Mouse (Mus musculus) spleen, adult 2 months (tissue): ENCODE measurements around the gene Mapk8ip2. TPM values are rescaled to one million over a fixed set of nuclear protein-coding genes. Genes with fewer than 3 reads are reported as not detected.

Experiments used
- DNase-seq, 2 experiments: peaks; one replicate each; pipeline versions ENCODE4 v3.0.0 to v3.0.0-alpha.2; 2012 to 2021; ENCODE audit warnings: low spot score in 2 of 2, low read depth in 1 of 2
- H3K27ac ChIP-seq: fragments of 200-500 bp; 2 replicates; pipeline ENCODE4 v1.5.1; 2012; ENCODE audit warnings: low read length, inconsistent platforms; ENCODE audit not compliant: insufficient read depth
- H3K27me3 ChIP-seq: fragments of 200-500 bp; 2 replicates; pipeline ENCODE4 v1.6.1; 2012; ENCODE audit warnings: mild to moderate bottlenecking, moderate library complexity, low read length, inconsistent platforms; ENCODE audit not compliant: control insufficient read depth, insufficient read depth
- H3K36me3 ChIP-seq: fragments of 200-500 bp; 2 replicates; pipeline ENCODE4 v1.6.1; 2012; ENCODE audit warnings: mild to moderate bottlenecking, low read length, inconsistent platforms; ENCODE audit not compliant: control insufficient read depth, insufficient read depth
- H3K4me1 ChIP-seq: fragments of 200-500 bp; 2 replicates; pipeline ENCODE4 v1.6.1; 2011; ENCODE audit warnings: inconsistent platforms; ENCODE audit not compliant: control insufficient read depth, insufficient read depth, insufficient read length
- H3K4me3 ChIP-seq: fragments of 200-500 bp; 2 replicates; pipeline ENCODE4 v1.5.1; 2011; ENCODE audit warnings: mild to moderate bottlenecking, inconsistent platforms; ENCODE audit not compliant: insufficient read depth, insufficient read length; ENCODE audit errors: extremely low read depth
- CTCF ChIP-seq: fragments of 200-500 bp; IDR thresholded peaks from 2 replicates; pipeline ENCODE4 v1.5.1; 2011; ENCODE audit warnings: mild to moderate bottlenecking, inconsistent platforms; ENCODE audit not compliant: insufficient read depth, insufficient read length, insufficient replicate concordance; ENCODE audit errors: extremely low read depth
- POLR2A ChIP-seq: fragments of 200-500 bp; IDR thresholded peaks from 2 replicates; pipeline ENCODE4 v1.6.1; 2011; ENCODE audit warnings: low read depth, low read length, inconsistent platforms
- WGBS: fragments of 180-500 bp; shearing (Covaris S2); methylation state at CpG from one replicate; pipeline ENCODE4 v1.1.7; 2018; 5-methylcytosine and 5-hydroxymethylcytosine counted together
- polyA plus RNA-seq: library from polyadenylated mRNA; depleted of rRNA; stranded (reverse); fragments of >200 nt; gene quantifications from 2 replicates; pipeline ENCODE4 v1.2.3, GENCODE M21; 2012

Mapk8ip2 gene
- polyA plus RNA-seq, 1 experiment, result 0.02 TPM

DNA sequence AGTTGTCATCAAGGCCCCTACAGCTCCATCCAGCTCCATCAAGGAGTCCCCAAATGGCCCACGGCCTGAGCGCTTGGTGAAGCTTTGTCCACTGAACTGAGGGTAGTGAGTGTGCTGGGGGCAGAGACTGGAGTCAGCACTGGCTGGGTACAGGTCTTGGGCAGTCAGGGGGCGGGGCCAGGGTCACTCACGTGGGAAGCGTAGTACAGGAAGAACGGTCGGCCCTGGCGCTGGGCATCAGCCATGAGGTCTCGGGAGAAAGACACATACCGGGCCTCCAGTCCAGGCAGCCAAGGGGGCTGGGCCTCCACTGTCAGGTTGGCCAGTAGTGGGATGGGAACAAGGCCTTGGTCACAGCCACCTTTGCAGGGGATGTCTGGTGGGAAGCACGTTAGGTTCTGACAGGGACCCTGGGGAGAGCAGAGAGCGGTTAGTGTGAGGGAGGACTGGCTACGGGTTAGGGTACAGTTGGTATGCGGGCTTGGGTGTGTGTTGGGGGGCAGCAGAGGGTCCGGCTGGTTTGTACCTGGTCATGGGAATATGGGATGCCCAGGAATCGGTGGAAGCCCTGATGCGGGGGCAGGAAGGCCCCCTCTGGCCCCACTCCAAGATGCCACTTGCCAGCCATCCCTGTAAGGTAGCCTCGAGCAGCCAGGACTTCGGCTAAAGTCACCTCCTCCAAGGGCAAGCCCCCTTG, 21.0 kb downstream of the Mapk8ip2 start:
- 96% methylated on average over 19 of the region's 19 CpGs for WGBS
- H3K27ac ChIP-seq, result no peak overlapping the region
- no peak for DNase-seq
- no peak overlapping the region for H3K4me3 ChIP-seq
- no peaks in the 10 kb centered on the region for H3K27me3 ChIP-seq
- TF ChIP-seq CTCF, result no peak
- TF ChIP-seq POLR2A, result no peak
- H3K4me1 ChIP-seq, result peaks cover 4% of the 10 kb centered on the region; the same call in 1 of the 2 replicates
- H3K36me3 ChIP-seq, result peaks cover 1% of the 10 kb centered on the region; the same call in 1 of the 2 replicates

DNA sequence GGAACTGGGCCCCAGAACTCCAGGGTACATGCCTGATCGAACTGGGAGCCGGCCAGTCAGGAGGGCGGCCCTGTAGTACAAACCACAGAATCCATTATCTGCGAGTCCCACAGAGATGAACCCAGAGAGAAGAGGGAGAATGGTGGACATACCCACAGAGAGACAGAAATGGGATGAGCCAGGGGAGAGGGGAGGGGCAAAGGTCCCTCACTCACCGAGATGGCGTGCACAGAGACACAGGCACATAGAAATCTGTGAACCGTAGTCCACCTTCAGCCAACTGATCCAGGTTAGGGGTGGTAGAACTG, 21.5 kb downstream of the Mapk8ip2 start:
- 86% methylated on average over 7 of the region's 7 CpGs for WGBS
- Histone ChIP-seq H3K36me3 (peaks cover 1% of the 10 kb centered on the region; the same call in 1 of the 2 replicates), H3K27ac (no peak overlapping the region), H3K27me3 (no peaks in the 10 kb centered on the region), H3K4me1 (peaks cover 4% of the 10 kb centered on the region; the same call in 1 of the 2 replicates), H3K4me3 (no peak overlapping the region; the same call in 1 of the 2 replicates)
- TF ChIP-seq CTCF (no peak), POLR2A (no peak)
- no peak for DNase-seq

DNA sequence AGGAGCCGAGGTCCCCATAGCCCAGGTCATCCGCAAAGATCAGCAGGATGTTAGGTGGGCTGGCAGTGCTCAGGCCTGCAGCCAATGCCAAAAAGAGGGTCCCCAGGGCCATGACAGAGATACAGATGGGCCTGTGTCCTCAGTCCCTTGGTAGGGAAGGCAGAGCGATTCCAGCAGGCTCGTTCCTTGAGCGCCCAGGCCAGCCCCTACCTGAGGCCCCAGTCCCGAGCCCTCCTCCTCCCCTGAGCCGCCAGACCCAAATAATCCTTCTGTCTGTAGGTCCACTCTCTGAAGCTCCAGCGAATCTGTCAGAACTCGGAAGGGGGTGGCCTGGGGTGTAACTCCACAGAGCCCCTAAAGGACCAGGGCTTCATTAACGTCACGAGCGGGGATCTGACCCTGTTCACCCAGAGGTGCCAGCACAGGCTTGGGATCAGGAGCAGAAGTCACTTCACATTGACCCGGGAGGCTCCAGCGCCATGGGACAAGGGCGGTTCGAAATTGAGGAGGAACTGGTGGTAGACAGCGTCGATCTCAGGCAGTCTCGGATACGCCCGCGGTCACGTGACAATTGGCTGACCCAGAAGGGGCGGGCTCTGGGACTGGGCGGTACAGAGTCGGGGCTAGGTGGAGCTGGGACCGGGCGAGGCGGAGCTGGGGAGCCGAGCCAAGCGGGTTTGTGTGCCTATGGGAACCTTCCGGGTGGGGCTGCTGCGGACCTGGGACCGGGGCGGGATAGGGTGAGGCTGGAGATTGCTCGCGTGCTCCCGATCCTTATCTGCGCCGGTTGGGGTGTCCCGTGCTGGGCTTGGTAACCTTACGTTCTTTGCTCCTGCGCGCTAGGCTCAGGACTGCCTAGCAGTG, 22.1 kb downstream of the Mapk8ip2 start:
- Histone ChIP-seq H3K4me3 (peak overlapping the region; percentile 69), H3K36me3 (peaks cover 1% of the 10 kb centered on the region; the same call in 1 of the 2 replicates), H3K4me1 (peaks cover 4% of the 10 kb centered on the region; the same call in 1 of the 2 replicates), H3K27ac (peak overlapping the region; percentile 64), H3K27me3 (no peaks in the 10 kb centered on the region)
- peak; percentile 75 to 92 for DNase-seq
- TF ChIP-seq CTCF, result no peak
- TF ChIP-seq POLR2A, result peak; percentile 49; the same call in 1 of the 2 replicates
- 13% methylated on average over 44 of the region's 44 CpGs for WGBS

DNA sequence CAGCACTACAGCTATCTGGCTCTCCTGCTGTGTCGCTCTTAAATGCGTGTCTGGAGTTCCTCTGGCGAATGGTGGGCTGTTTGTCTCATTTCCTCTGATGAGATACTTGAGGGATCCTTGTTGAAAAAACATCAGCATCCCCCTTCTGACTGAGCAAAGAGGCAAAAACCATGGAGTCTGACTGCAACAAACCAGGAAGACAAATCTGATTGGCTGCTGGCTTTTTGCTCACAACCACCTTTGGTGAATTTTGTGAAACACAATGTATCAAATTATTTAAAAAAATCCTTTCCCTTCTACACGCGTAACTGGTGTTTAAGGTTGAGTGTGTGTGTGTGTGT, 22.7 kb downstream of the Mapk8ip2 start:
- Histone ChIP-seq H3K4me1 (peaks cover 4% of the 10 kb centered on the region; the same call in 1 of the 2 replicates), H3K4me3 (peak overlapping the region; percentile 69), H3K36me3 (peaks cover 1% of the 10 kb centered on the region; the same call in 1 of the 2 replicates), H3K27ac (peak overlapping the region; percentile 64), H3K27me3 (no peaks in the 10 kb centered on the region)
- TF ChIP-seq POLR2A, result no peak
- no peak for TF ChIP-seq CTCF
- WGBS, result 3% methylated on average over 5 of the region's 5 CpGs
- DNase-seq, result no peak

DNA sequence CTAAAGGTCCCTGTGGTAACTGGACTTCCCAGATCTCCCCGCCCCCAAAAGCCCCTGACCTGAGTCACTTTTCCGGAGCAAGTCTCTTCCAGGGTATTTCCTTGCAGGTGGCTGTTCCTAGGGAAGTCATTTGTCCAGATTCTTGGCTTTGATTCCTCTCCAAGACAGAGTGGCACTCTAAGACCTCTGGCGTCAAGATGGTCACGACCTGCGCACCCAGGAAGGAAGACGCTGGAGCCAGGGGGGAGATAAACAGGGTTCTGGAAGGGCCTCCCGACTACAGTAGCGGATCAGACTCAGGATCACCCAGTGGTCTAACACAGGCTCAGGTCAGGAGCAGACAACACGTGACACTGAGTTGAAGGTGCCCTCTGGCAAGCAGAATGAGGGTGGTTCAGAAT, 23.4 kb downstream of the Mapk8ip2 start, which contains the start of gene Arsa:
TSS of gene Arsa (minus strand) at position 335 of the 401 bp plus-strand sequence.
- peaks cover 4% of the 10 kb centered on the region; the same call in 1 of the 2 replicates for H3K4me1 ChIP-seq
- peak within 1 kb of the TSS; percentile 69 for H3K4me3 ChIP-seq
- no peaks in the 10 kb centered on the region for H3K27me3 ChIP-seq
- TF ChIP-seq CTCF, result no peak
- no peak for TF ChIP-seq POLR2A
- H3K36me3 ChIP-seq, result peaks cover 1% of the 10 kb centered on the region; the same call in 1 of the 2 replicates
- no peak for DNase-seq
- H3K27ac ChIP-seq, result peak within 1 kb of the TSS; percentile 64
- 75% methylated on average over 9 of the region's 9 CpGs for whole genome bisulfite sequencing

DNA sequence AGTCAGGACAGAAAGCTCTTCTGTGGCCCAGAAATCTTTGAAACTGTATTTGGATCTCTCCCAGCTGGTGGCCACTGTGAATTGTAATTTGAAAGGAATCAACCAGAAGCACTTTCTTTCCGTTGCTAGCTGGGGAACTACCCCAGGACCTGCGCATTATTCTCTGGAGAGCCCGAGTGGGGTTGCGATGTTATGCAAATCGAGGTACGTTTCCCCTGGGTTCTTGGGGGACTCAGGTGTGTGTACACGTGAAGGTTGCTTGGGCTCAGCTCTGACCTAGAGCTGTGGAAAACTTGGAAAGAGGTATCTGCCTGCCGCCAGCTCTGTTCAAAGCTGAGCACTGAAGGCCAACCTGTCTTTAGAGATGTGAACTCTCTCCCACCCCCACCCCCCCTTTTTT, 24.1 kb downstream of the Mapk8ip2 start:
- Histone ChIP-seq H3K36me3 (peaks cover 1% of the 10 kb centered on the region; the same call in 1 of the 2 replicates), H3K4me1 (peaks cover 4% of the 10 kb centered on the region; the same call in 1 of the 2 replicates), H3K27me3 (no peaks in the 10 kb centered on the region), H3K27ac (no peak overlapping the region; the same call in 1 of the 2 replicates), H3K4me3 (no peak overlapping the region)
- TF ChIP-seq CTCF (no peak), POLR2A (no peak)
- 68% methylated on average over 8 of the region's 8 CpGs for WGBS
- DNase-seq, result no peak
